Mouse (Mus musculus): ENCODE measurements around the gene Sgsm1. TPM values are rescaled to one million over a fixed set of nuclear protein-coding genes. Genes with fewer than 3 reads are reported as not detected.

Sgsm1 gene
- polyA plus RNA-seq, 1 experiment, result 73.9 TPM

- WGBS, result 2% methylated on average over 64 of the region's 64 CpGs
- no peaks in the 10 kb centered on the region for H3K4me1 ChIP-seq (ENCODE audit: control insufficient read depth, insufficient read depth, low read length)
- no peak for DNase-seq
- no peak for TF ChIP-seq CTCF (IDR thresholded peaks at IDR 0.05; ENCODE audit: borderline replicate concordance, insufficient read depth, low read depth, low read length)
- no peak for TF ChIP-seq POLR2A (IDR thresholded peaks at IDR 0.05; ENCODE audit: borderline replicate concordance, insufficient read depth, low read length)
- peak overlapping the region; percentile 40 for H3K4me3 ChIP-seq (replicated peaks; ENCODE audit: insufficient read depth, low read depth, low read length)
- no peaks in the 10 kb centered on the region for H3K27me3 ChIP-seq (ENCODE audit: control insufficient read depth, insufficient read depth, low read length)
- H3K27ac ChIP-seq (ENCODE audit: insufficient read depth, low read length), result no peak overlapping the region
These were observed 90.0 kb downstream of the Sgsm1 start for GRCm38 (mm10) chr5:113220383-113221146.

- H3K4me1 ChIP-seq (ENCODE audit: control insufficient read depth, insufficient read depth, low read length), result no peaks in the 10 kb centered on the region
- 76% methylated on average over 7 of the region's 7 CpGs for WGBS
- H3K4me3 ChIP-seq (replicated peaks; ENCODE audit: insufficient read depth, low read depth, low read length), result no peak overlapping the region
- H3K27ac ChIP-seq (ENCODE audit: insufficient read depth, low read length), result no peak overlapping the region
- H3K27me3 ChIP-seq (ENCODE audit: control insufficient read depth, insufficient read depth, low read length), result no peaks in the 10 kb centered on the region
- TF ChIP-seq POLR2A (IDR thresholded peaks at IDR 0.05; ENCODE audit: borderline replicate concordance, insufficient read depth, low read length) (no peak), CTCF (IDR thresholded peaks at IDR 0.05; ENCODE audit: borderline replicate concordance, insufficient read depth, low read depth, low read length) (no peak)
- DNase-seq, result no peak
These were observed 90.7 kb downstream of the Sgsm1 start for GRCm38 (mm10) chr5:113219876-113220275.

GRCm38 (mm10) chr5:113219450-113219849 is 91.1 kb downstream of the Sgsm1 start:
- 88% methylated on average over 6 of the region's 6 CpGs for WGBS
- H3K4me1 ChIP-seq (ENCODE audit: control insufficient read depth, insufficient read depth, low read length), result no peaks in the 10 kb centered on the region
- DNase-seq, result no peak
- no peak for TF ChIP-seq CTCF (IDR thresholded peaks at IDR 0.05; ENCODE audit: borderline replicate concordance, insufficient read depth, low read depth, low read length)
- no peak for TF ChIP-seq POLR2A (IDR thresholded peaks at IDR 0.05; ENCODE audit: borderline replicate concordance, insufficient read depth, low read length)
- H3K27ac ChIP-seq (ENCODE audit: insufficient read depth, low read length), result no peak overlapping the region
- no peaks in the 10 kb centered on the region for H3K27me3 ChIP-seq (ENCODE audit: control insufficient read depth, insufficient read depth, low read length)
- H3K4me3 ChIP-seq (replicated peaks; ENCODE audit: insufficient read depth, low read depth, low read length), result no peak overlapping the region

GRCm38 (mm10) chr5:113218617-113219235 is 91.9 kb downstream of the Sgsm1 start:
- TF ChIP-seq POLR2A (IDR thresholded peaks at IDR 0.05; ENCODE audit: borderline replicate concordance, insufficient read depth, low read length) (no peak), CTCF (IDR thresholded peaks at IDR 0.05; ENCODE audit: borderline replicate concordance, insufficient read depth, low read depth, low read length) (no peak)
- WGBS, result 86% methylated on average over 17 of the region's 17 CpGs
- Histone ChIP-seq H3K4me3 (replicated peaks; ENCODE audit: insufficient read depth, low read depth, low read length) (no peak overlapping the region), H3K4me1 (ENCODE audit: control insufficient read depth, insufficient read depth, low read length) (no peaks in the 10 kb centered on the region), H3K27ac (ENCODE audit: insufficient read depth, low read length) (no peak overlapping the region), H3K27me3 (ENCODE audit: control insufficient read depth, insufficient read depth, low read length) (no peaks in the 10 kb centered on the region)
- DNase-seq, result no peak

DNA sequence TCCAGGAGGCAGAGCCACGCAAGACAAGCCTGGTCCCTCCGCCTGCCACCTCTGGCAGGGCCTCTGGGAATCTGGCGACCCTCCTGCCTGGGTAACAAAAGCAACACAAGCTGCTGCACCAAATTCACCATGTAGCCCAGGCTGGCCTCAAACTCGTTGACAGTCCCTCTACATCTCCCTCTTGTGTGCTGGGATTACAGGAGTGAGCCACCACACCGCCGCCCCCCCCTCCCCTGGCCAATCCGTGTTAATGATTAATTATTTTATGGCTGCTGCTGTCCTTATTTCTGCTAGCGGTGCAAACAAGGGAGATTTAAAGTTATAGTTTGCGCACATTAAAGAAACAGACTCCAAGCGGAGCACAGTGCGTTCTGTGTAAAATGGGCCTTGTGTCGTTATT is 93.5 kb downstream of the Sgsm1 start:
- no peak for TF ChIP-seq POLR2A (IDR thresholded peaks at IDR 0.05; ENCODE audit: borderline replicate concordance, insufficient read depth, low read length)
- TF ChIP-seq CTCF (IDR thresholded peaks at IDR 0.05; ENCODE audit: borderline replicate concordance, insufficient read depth, low read depth, low read length), result no peak
- 84% methylated on average over 12 of the region's 12 CpGs for WGBS
- H3K4me1 ChIP-seq (ENCODE audit: control insufficient read depth, insufficient read depth, low read length), result no peaks in the 10 kb centered on the region
- no peak overlapping the region for H3K4me3 ChIP-seq (replicated peaks; ENCODE audit: insufficient read depth, low read depth, low read length)
- no peak for DNase-seq
- H3K27ac ChIP-seq (ENCODE audit: insufficient read depth, low read length), result no peak overlapping the region
- no peaks in the 10 kb centered on the region for H3K27me3 ChIP-seq (ENCODE audit: control insufficient read depth, insufficient read depth, low read length)

DNA sequence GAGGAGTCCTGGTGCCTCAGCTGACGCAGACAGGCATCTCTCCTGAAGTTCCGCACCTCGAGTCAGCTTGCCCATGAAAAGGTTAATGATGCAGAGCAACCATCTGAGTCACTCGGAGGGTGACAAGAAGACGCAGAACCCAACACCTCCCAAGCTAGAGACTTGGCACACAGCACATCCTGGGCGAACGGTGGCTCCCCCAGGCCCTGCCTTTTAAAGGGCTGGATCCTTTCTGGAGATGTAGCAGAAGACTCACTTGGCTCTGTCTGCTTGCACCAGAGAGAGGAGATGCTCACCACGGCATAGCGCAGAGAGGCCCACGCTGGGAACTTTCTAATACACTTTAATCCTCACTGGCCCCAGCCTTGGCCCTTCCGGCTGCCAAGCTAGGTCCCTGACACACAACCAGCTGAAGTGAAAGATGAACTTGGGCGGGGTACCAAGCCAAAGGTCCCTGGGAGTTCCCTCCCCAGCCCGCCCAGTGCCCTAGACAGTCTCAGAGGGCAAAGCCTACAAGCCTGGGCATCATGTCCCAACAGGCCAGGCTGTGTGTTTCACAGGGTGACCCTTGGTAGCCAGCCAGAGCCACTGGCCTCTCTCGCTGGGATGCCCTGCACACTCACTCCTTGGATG is 94.1 kb downstream of the Sgsm1 start:
- Histone ChIP-seq H3K4me3 (replicated peaks; ENCODE audit: insufficient read depth, low read depth, low read length) (no peak overlapping the region), H3K27me3 (ENCODE audit: control insufficient read depth, insufficient read depth, low read length) (no peaks in the 10 kb centered on the region), H3K27ac (ENCODE audit: insufficient read depth, low read length) (no peak overlapping the region), H3K4me1 (ENCODE audit: control insufficient read depth, insufficient read depth, low read length) (no peaks in the 10 kb centered on the region)
- DNase-seq, result no peak
- TF ChIP-seq POLR2A (IDR thresholded peaks at IDR 0.05; ENCODE audit: borderline replicate concordance, insufficient read depth, low read length) (no peak), CTCF (IDR thresholded peaks at IDR 0.05; ENCODE audit: borderline replicate concordance, insufficient read depth, low read depth, low read length) (no peak)
- WGBS, result 44% methylated on average over 14 of the region's 14 CpGs

- H3K27ac ChIP-seq (ENCODE audit: insufficient read depth, low read length), result no peak overlapping the region
- H3K4me3 ChIP-seq (replicated peaks; ENCODE audit: insufficient read depth, low read depth, low read length), result no peak overlapping the region
- H3K27me3 ChIP-seq (ENCODE audit: control insufficient read depth, insufficient read depth, low read length), result no peaks in the 10 kb centered on the region
- no peak for TF ChIP-seq CTCF (IDR thresholded peaks at IDR 0.05; ENCODE audit: borderline replicate concordance, insufficient read depth, low read depth, low read length)
- TF ChIP-seq POLR2A (IDR thresholded peaks at IDR 0.05; ENCODE audit: borderline replicate concordance, insufficient read depth, low read length), result no peak
- DNase-seq, result no peak
- WGBS, result 74% methylated on average over 9 of the region's 9 CpGs
- no peaks in the 10 kb centered on the region for H3K4me1 ChIP-seq (ENCODE audit: control insufficient read depth, insufficient read depth, low read length)
These were observed 95.0 kb downstream of the Sgsm1 start for GRCm38 (mm10) chr5:113215610-113216011.

Data from cerebellum, adult 2 months (tissue).